Mouse (Mus musculus) forebrain, embryonic 12.5 days (tissue): Measurements from ENCODE around the gene Acot3. TPM values are rescaled to one million over a fixed set of nuclear protein-coding genes. Genes with fewer than 3 reads are reported as not detected.
"Not testable (repeated sequence)": the region's sequence is repeated elsewhere in the genome, so short reads cannot be mapped to it uniquely, and the experiment has no call there.

Source experiments
- ATAC-seq: fragments of 200-750 bp; cut with Nextera tagmentation; 2 replicates; pipeline ENCODE4 v1.8.0; 2017; ENCODE audit warnings: moderate TSS enrichment; ENCODE audit not compliant: low FRiP score
- H3K27ac ChIP-seq: fragments of 300-500 bp; sonication (generic); 2 replicates; pipeline ENCODE4 v1.5.1; 2016; ENCODE audit warnings: mild to moderate bottlenecking
- H3K27me3 ChIP-seq: fragments of 300-500 bp; sonication (generic); 2 replicates; pipeline ENCODE4 v1.6.1; 2016; ENCODE audit warnings: mild to moderate bottlenecking
- H3K36me3 ChIP-seq: fragments of 300-500 bp; sonication (generic); replicated peaks from 2 replicates; pipeline ENCODE4 v1.6.1; 2016; ENCODE audit warnings: mild to moderate bottlenecking
- H3K4me1 ChIP-seq: fragments of 300-500 bp; sonication (generic); 2 replicates; pipeline ENCODE4 v1.6.1; 2016
- H3K4me2 ChIP-seq: fragments of 300-500 bp; sonication (generic); 2 replicates; pipeline ENCODE4 v1.6.1; 2016; ENCODE audit warnings: mild to moderate bottlenecking, moderate library complexity
- H3K4me3 ChIP-seq: fragments of 300-500 bp; sonication (generic); replicated peaks from 2 replicates; pipeline ENCODE4 v1.5.1; 2016; ENCODE audit warnings: mild to moderate bottlenecking
- H3K9ac ChIP-seq: fragments of 300-500 bp; sonication (generic); 2 replicates; pipeline ENCODE4 v1.6.1; 2016; ENCODE audit warnings: mild to moderate bottlenecking
- H3K9me3 ChIP-seq: fragments of 300-500 bp; sonication (generic); 2 replicates; pipeline ENCODE4 v1.6.1; 2016
- WGBS: fragments of 180-500 bp; shearing (Covaris S2); methylation state at CpG from one replicate; pipeline ENCODE4 v1.1.7; 2016; 5-methylcytosine and 5-hydroxymethylcytosine counted together
- polyA plus RNA-seq: library from polyadenylated mRNA; unstranded; fragments of >200 nt; fragmentation: Nextera tagmentation; extraction: Ambion mirVana; gene quantifications from 2 replicates; pipeline ENCODE4 v1.2.1, GENCODE M21; 2016

The Acot3 gene
- polyA plus RNA-seq, 1 experiment from 2014 or later = 0.33 TPM

- not testable (repeated sequence) for H3K27ac ChIP-seq, ATAC-seq, H3K9me3 ChIP-seq, H3K4me1 ChIP-seq, H3K36me3 ChIP-seq
- Histone ChIP-seq H3K4me3 (peak overlapping the region; percentile 39), H3K27me3 (peaks cover 47% of the 10 kb centered on the region), H3K4me2 (peak overlapping the region; percentile 57), H3K9ac (0 out of 2 replicates have a peak overlapping the region, but pooled peaks have one; percentile 36)
- WGBS = 2% methylated on average over 44 of the region's 52 CpGs
Observed at GRCm38 (mm10) chr12:84069582-84069981, 17.6 kb downstream of the Acot3 start.

- ATAC-seq = no peak
- WGBS = 93% methylated on average over 2 of the region's 2 CpGs
Observed at GRCm38 (mm10) chr12:84071696-84072095, 19.8 kb downstream of the Acot3 start.

GRCm38 (mm10) chr12:84077371-84077990 is 25.5 kb downstream of the Acot3 start:
- Histone ChIP-seq H3K4me1 (no peaks in the 10 kb centered on the region), H3K4me2 (no peak overlapping the region), H3K4me3 (no peak overlapping the region), H3K27ac (no peak overlapping the region), H3K9me3 (no peaks in the 10 kb centered on the region), H3K9ac (no peak overlapping the region), H3K27me3 (no peaks in the 10 kb centered on the region), H3K36me3 (no peaks in the 10 kb centered on the region)
- no peak for ATAC-seq
- 85% methylated on average over 4 of the region's 4 CpGs for WGBS

More at GRCm38 (mm10) chr12:84071696-84072095, 19.8 kb downstream of the Acot3 start:
- Histone ChIP-seq H3K27ac (no peak overlapping the region), H3K9me3 (no peaks in the 10 kb centered on the region), H3K27me3 (peaks cover 45% of the 10 kb centered on the region), H3K4me2 (no peak overlapping the region), H3K36me3 (no peaks in the 10 kb centered on the region), H3K4me3 (no peak overlapping the region), H3K4me1 (0 out of 2 replicates have a peak, but pooled peaks cover 2% of the 10 kb centered on the region), H3K9ac (no peak overlapping the region)

GRCm38 (mm10) chr12:84083842-84084241 is 31.9 kb downstream of the Acot3 start:
- no peak for ATAC-seq
- no peak overlapping the region for H3K9ac ChIP-seq
- no peak overlapping the region for H3K4me2 ChIP-seq
- no peaks in the 10 kb centered on the region for H3K27me3 ChIP-seq
- H3K27ac ChIP-seq = no peak overlapping the region
- no peak overlapping the region for H3K4me3 ChIP-seq
- no peaks in the 10 kb centered on the region for H3K4me1 ChIP-seq
- no peaks in the 10 kb centered on the region for H3K36me3 ChIP-seq
- 79% methylated on average over 2 of the region's 2 CpGs for WGBS
- H3K9me3 ChIP-seq = peaks cover 9% of the 10 kb centered on the region; the same call in 1 of the 2 replicates

- no peaks in the 10 kb centered on the region for H3K36me3 ChIP-seq
- no peak overlapping the region for H3K9ac ChIP-seq
- no peak overlapping the region for H3K27ac ChIP-seq
- H3K4me3 ChIP-seq = no peak overlapping the region
- peaks cover 15% of the 10 kb centered on the region for H3K9me3 ChIP-seq
- no peak for ATAC-seq
- H3K27me3 ChIP-seq = no peaks in the 10 kb centered on the region
- H3K4me1 ChIP-seq = no peaks in the 10 kb centered on the region
- H3K4me2 ChIP-seq = no peak overlapping the region
- 87% methylated on average over 4 of the region's 4 CpGs for WGBS
Observed at GRCm38 (mm10) chr12:84084581-84084980, 32.6 kb downstream of the Acot3 start.

GRCm38 (mm10) chr12:84094666-84095065 is 42.7 kb downstream of the Acot3 start:
- H3K27me3 ChIP-seq, H3K4me1 ChIP-seq, H3K4me3 ChIP-seq, H3K4me2 ChIP-seq, ATAC-seq, H3K36me3 ChIP-seq, H3K9ac ChIP-seq, H3K27ac ChIP-seq: not testable (repeated sequence)
- peaks cover 12% of the 10 kb centered on the region; the same call in 1 of the 2 replicates for H3K9me3 ChIP-seq
- WGBS = 88% methylated on average over 5 of the region's 5 CpGs

- no peak overlapping the region for H3K27ac ChIP-seq
- H3K4me3 ChIP-seq = no peak overlapping the region
- no peak overlapping the region for H3K4me2 ChIP-seq
- no peak overlapping the region for H3K9ac ChIP-seq
- no peaks in the 10 kb centered on the region for H3K36me3 ChIP-seq
- WGBS = 97% methylated on average over 2 of the region's 2 CpGs
- H3K4me1 ChIP-seq = no peaks in the 10 kb centered on the region
- 0 out of 2 replicates have a peak, but pooled peaks cover 3% of the 10 kb centered on the region for H3K9me3 ChIP-seq
- no peak for ATAC-seq
- no peaks in the 10 kb centered on the region for H3K27me3 ChIP-seq
Observed at GRCm38 (mm10) chr12:84099605-84100004, 47.7 kb downstream of the Acot3 start.

- no peak overlapping the region for H3K27ac ChIP-seq
- 46% methylated on average over 1 of the region's 1 CpGs for WGBS
- H3K9ac ChIP-seq = no peak overlapping the region
- no peak for ATAC-seq
- H3K4me1 ChIP-seq = no peaks in the 10 kb centered on the region
- no peaks in the 10 kb centered on the region for H3K36me3 ChIP-seq
- H3K4me3 ChIP-seq = no peak overlapping the region
- H3K9me3 ChIP-seq = 0 out of 2 replicates have a peak, but pooled peaks cover 3% of the 10 kb centered on the region
- H3K4me2 ChIP-seq = peak overlapping the region; percentile 79
- no peaks in the 10 kb centered on the region for H3K27me3 ChIP-seq
Observed at GRCm38 (mm10) chr12:84100071-84100470, 48.1 kb downstream of the Acot3 start.

- H3K27ac ChIP-seq, H3K36me3 ChIP-seq, H3K27me3 ChIP-seq, H3K9me3 ChIP-seq, H3K4me1 ChIP-seq: not testable (repeated sequence)
- under 1% methylated on average over 75 of the region's 80 CpGs for WGBS
- peak within 1 kb of the TSS; percentile 79 for H3K4me2 ChIP-seq
- H3K9ac ChIP-seq = peak within 1 kb of the TSS; percentile 66
- H3K4me3 ChIP-seq = peak within 1 kb of the TSS; percentile 54
- peak; percentile 69; the same call in 1 of the 2 replicates for ATAC-seq
Observed at GRCm38 (mm10) chr12:84100604-84101492, 48.9 kb downstream of the Acot3 start, which contains the start of gene Acot6. TSS of gene Acot6 (plus strand) at chr12:84100654.

GRCm38 (mm10) chr12:84101493-84101845 is 49.5 kb downstream of the Acot3 start:
- Histone ChIP-seq H3K4me1 (no peaks in the 10 kb centered on the region), H3K9me3 (no peaks in the 10 kb centered on the region), H3K27me3 (no peaks in the 10 kb centered on the region), H3K27ac (no peak overlapping the region), H3K9ac (no peak overlapping the region), H3K4me2 (peak overlapping the region; percentile 79), H3K4me3 (peak overlapping the region; percentile 54), H3K36me3 (no peaks in the 10 kb centered on the region)
- no peak for ATAC-seq
- 58% methylated on average over 2 of the region's 2 CpGs for WGBS

- Histone ChIP-seq H3K4me2 (no peak overlapping the region), H3K9me3 (no peaks in the 10 kb centered on the region), H3K27me3 (no peaks in the 10 kb centered on the region), H3K9ac (no peak overlapping the region), H3K36me3 (no peaks in the 10 kb centered on the region), H3K4me1 (no peaks in the 10 kb centered on the region), H3K4me3 (no peak overlapping the region), H3K27ac (no peak overlapping the region)
- ATAC-seq = no peak
- 89% methylated on average over 3 of the region's 3 CpGs for WGBS
Observed at GRCm38 (mm10) chr12:84107012-84107411, 55.1 kb downstream of the Acot3 start.

GRCm38 (mm10) chr12:84107692-84108091 is 55.7 kb downstream of the Acot3 start:
- H3K4me2 ChIP-seq = no peak overlapping the region
- ATAC-seq = no peak
- H3K27ac ChIP-seq = no peak overlapping the region
- H3K36me3 ChIP-seq = no peaks in the 10 kb centered on the region
- H3K9ac ChIP-seq = no peak overlapping the region
- H3K9me3 ChIP-seq = no peaks in the 10 kb centered on the region
- no peaks in the 10 kb centered on the region for H3K27me3 ChIP-seq
- H3K4me3 ChIP-seq = no peak overlapping the region
- H3K4me1 ChIP-seq = no peaks in the 10 kb centered on the region
- WGBS = 74% methylated on average over 1 of the region's 1 CpGs
